Mouse (Mus musculus) hindbrain, embryonic 12.5 days (tissue): ENCODE data around the gene Cnn1. TPM values are rescaled to one million over a fixed set of nuclear protein-coding genes. Genes with fewer than 3 reads are reported as not detected.
"Not testable (repeated sequence)": the region's sequence is repeated elsewhere in the genome, so short reads cannot be mapped to it uniquely, and the experiment has no call there.

Experiments used
- ATAC-seq: fragments of 200-750 bp; cut with Nextera tagmentation; 2 replicates; pipeline ENCODE4 v1.8.0; 2017; ENCODE audit warnings: moderate TSS enrichment; ENCODE audit not compliant: low FRiP score
- H3K27ac ChIP-seq: fragments of 300-500 bp; sonication (generic); 2 replicates; pipeline ENCODE4 v1.5.1; 2016; ENCODE audit warnings: mild to moderate bottlenecking
- H3K27me3 ChIP-seq: fragments of 300-500 bp; sonication (generic); 2 replicates; pipeline ENCODE4 v1.6.1; 2016; ENCODE audit warnings: mild to moderate bottlenecking
- H3K36me3 ChIP-seq: fragments of 300-500 bp; sonication (generic); 2 replicates; pipeline ENCODE4 v1.6.1; 2016; ENCODE audit warnings: mild to moderate bottlenecking
- H3K4me1 ChIP-seq: fragments of 300-500 bp; sonication (generic); 2 replicates; pipeline ENCODE4 v1.6.1; 2016
- H3K4me2 ChIP-seq: fragments of 300-500 bp; sonication (generic); replicated peaks from 2 replicates; pipeline ENCODE4 v1.6.1; 2016; ENCODE audit warnings: mild to moderate bottlenecking
- H3K4me3 ChIP-seq: fragments of 300-500 bp; sonication (generic); 2 replicates; pipeline ENCODE4 v1.5.1; 2016; ENCODE audit warnings: mild to moderate bottlenecking
- H3K9ac ChIP-seq: fragments of 300-500 bp; sonication (generic); 2 replicates; pipeline ENCODE4 v1.6.1; 2016; ENCODE audit warnings: mild to moderate bottlenecking, moderate library complexity
- H3K9me3 ChIP-seq: fragments of 300-500 bp; sonication (generic); replicated peaks from 2 replicates; pipeline ENCODE4 v1.6.1; 2016; ENCODE audit warnings: mild to moderate bottlenecking
- WGBS: fragments of 180-500 bp; shearing (Covaris S2); methylation state at CpG from one replicate; pipeline ENCODE4 v1.1.7; 2016; 5-methylcytosine and 5-hydroxymethylcytosine counted together
- polyA plus RNA-seq: library from polyadenylated mRNA; unstranded; fragments of >200 nt; fragmentation: Nextera tagmentation; extraction: Ambion mirVana; gene quantifications from 2 replicates; pipeline ENCODE4 v1.2.1, GENCODE M21; 2016

The Cnn1 gene
- polyA plus RNA-seq, 1 experiment from 2014 or later, result 1.9 TPM

DNA sequence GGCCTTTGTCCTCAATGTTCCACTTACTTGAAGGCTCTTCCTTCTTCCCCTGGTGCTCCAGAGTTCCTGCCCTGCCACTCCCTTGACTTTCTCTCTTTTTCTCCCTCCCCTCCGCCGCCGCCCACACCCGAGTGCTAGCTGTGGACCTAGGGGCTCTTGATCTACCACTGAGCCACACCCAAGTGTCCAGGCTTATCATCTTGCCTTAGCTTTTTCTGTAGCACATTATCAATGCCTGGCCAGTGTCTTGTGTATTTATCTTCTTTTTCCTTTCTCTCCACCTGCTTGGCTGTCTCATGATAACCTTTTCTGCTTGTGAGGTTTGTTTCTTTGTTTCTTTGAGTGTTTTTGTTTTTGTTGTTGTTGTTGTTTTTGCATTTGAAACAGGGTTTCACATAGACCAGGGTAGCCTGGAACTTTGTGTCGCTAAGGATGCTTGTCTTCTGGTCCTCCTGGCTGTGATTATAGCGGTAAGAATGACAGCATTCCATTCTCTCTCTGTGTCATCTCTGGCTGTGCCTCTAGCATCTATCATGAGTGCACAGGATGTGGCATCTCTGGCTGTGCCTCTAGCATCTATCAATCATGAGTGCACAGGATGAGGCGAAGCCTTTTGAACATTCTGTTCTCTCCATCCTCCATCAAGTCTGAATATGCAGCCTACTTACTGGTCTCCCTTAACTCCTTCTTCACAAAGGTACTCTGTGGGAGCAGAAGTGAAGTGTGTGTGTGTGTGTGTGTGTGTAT lies 36.8 kb downstream of the Cnn1 start, which contains the start of gene Acp5:
Gene Acp5 (minus strand): TSS at position 68 of the 747 bp plus-strand sequence.
- no peak for ATAC-seq
- peaks cover 42% of the 10 kb centered on the region for H3K27me3 ChIP-seq
- no peak within 1 kb of the TSS for H3K27ac ChIP-seq

DNA sequence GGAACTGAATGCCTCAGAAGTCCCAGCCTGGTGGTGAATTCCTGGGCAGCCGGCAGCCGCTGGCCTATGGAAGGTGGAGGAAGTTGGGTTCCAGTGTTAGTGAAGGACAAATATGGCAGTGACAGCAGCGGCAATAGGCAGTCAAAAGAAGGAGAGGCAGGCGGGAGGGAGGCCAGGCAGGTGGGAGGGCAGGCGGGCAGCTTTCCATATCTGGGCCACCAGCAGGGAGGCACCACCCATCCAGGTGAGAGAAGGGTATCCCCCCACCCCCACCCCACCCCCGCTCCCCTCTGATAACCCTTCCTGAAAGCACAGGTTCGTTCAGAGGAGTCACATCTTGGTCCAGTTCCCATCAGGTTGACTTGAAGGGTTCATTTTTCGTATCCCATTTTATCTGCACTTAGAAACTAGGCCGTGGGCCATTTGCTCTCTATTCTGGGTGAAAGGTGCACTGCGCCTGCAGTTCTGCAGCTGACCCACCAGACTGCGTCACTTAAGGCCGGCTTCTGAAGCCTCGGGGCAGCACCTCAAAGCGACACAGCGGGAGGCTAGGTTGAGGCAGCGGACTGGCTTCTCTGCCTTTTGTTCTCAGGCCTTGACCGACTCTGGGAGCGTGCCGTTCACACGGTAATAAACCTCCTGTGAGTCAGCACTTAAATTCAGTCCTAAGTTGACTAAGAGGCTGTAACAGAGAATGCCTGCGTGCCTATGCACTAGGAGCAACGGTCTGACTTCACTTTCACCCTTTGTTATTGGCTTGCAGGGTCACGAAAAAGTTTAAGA lies 37.9 kb downstream of the Cnn1 start:
- WGBS, result 8% methylated on average over 21 of the region's 23 CpGs
- no peaks in the 10 kb centered on the region for H3K9me3 ChIP-seq
- H3K27ac ChIP-seq, result no peak overlapping the region
- 0 out of 2 replicates have a peak overlapping the region, but pooled peaks have one; percentile 8 for H3K9ac ChIP-seq
- no peaks in the 10 kb centered on the region for H3K36me3 ChIP-seq
- peaks cover 30% of the 10 kb centered on the region for H3K27me3 ChIP-seq
- H3K4me2 ChIP-seq, result no peak overlapping the region
- H3K4me1 ChIP-seq, result peaks cover 5% of the 10 kb centered on the region
- H3K4me3 ChIP-seq, result no peak overlapping the region
- no peak for ATAC-seq

More for the DNA sequence above, 36.8 kb downstream of the Cnn1 start, which contains the start of gene Acp5:
- H3K4me2 ChIP-seq, result no peak within 1 kb of the TSS
- H3K9me3 ChIP-seq, result no peaks in the 10 kb centered on the region
- H3K4me3 ChIP-seq, result no peak within 1 kb of the TSS
- no peaks in the 10 kb centered on the region for H3K36me3 ChIP-seq
- 74% methylated on average over 7 of the region's 7 CpGs for WGBS
- H3K4me1 ChIP-seq, result peaks cover 10% of the 10 kb centered on the region
- no peak within 1 kb of the TSS for H3K9ac ChIP-seq

DNA sequence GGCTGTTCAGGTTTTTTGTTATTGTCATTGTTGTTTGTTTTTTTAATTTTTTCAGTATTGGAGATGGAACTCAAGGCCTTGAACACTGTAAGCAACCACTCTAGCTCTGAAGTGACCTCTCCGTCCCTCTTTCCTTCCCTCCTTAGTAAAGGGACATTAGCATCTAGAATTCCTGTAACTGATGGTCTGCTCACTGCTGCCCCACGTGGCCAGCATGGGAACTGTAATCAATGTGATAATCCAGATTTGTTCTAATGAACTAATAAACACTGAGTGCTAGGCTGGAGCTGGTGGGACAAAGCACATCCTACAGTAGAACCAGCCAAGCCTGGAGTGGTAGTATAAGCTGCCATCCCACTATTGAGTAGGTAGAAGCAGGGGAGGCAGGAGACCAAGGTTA lies 39.5 kb downstream of the Cnn1 start:
- Histone ChIP-seq H3K27me3 (peaks cover 15% of the 10 kb centered on the region), H3K9ac (no peak overlapping the region), H3K9me3 (no peaks in the 10 kb centered on the region), H3K27ac (no peak overlapping the region), H3K4me1 (peaks cover 5% of the 10 kb centered on the region), H3K4me3 (no peak overlapping the region), H3K36me3 (no peaks in the 10 kb centered on the region), H3K4me2 (no peak overlapping the region)
- ATAC-seq, result no peak
- WGBS, result 29% methylated on average over 2 of the region's 2 CpGs

GRCm38 (mm10) chr9:22139746-22140145 lies 40.7 kb downstream of the Cnn1 start:
- no peak overlapping the region for H3K4me2 ChIP-seq
- ATAC-seq, result no peak
- no peaks in the 10 kb centered on the region for H3K9me3 ChIP-seq
- no peak overlapping the region for H3K9ac ChIP-seq
- H3K27me3 ChIP-seq, result peaks cover 14% of the 10 kb centered on the region
- H3K36me3 ChIP-seq, result no peaks in the 10 kb centered on the region
- H3K4me1 ChIP-seq, result peaks cover 5% of the 10 kb centered on the region
- 89% methylated on average over 5 of the region's 5 CpGs for WGBS
- no peak overlapping the region for H3K27ac ChIP-seq
- H3K4me3 ChIP-seq, result no peak overlapping the region

DNA sequence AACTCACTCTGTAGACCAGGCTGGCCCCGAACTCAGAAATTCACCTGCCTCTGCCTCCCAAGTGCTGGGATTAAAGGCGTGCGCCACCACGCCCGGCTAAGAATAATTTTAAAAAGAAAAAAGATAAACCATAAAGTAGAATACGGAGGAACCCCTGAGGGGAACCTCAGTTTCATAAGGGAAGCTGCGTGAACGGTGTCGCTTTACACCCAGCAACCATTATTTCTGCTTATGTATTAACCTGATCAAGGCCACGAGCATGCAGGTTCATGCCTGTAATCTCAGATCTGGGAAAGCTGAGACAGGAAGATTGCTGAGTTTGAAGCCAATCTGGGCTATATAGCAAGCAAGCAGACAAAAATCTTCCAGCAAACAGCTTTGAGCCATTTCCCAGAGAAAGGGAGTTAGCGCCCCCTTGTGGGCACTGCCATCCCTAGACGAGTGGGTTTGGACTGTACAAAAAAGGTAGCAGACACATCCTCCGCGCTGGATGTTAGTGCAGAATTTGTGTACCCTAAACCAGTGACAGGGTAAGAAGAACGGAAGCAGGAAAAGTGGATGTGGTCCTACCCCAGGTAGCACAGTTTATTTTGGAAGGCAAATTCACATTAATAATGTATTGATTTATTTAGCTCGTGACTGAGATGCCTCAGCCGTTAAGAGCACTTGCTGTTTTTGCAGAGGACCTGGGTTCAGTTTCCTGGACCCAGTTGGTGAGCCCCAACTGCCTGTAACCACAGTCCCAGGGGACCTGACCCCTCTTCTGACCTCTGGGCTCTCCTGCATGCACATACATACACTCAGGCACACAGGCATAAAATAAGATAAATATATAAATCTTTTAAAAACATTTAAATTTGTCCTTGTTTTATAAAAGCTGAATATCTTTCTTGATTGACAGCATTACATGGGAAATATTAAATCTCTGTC lies 44.4 kb downstream of the Cnn1 start:
- Histone ChIP-seq H3K4me3 (no peak overlapping the region), H3K4me1 (no peaks in the 10 kb centered on the region), H3K27me3 (no peaks in the 10 kb centered on the region), H3K9me3 (peaks cover 3% of the 10 kb centered on the region; the same call in 1 of the 2 replicates), H3K27ac (no peak overlapping the region), H3K9ac (no peak overlapping the region), H3K36me3 (no peaks in the 10 kb centered on the region), H3K4me2 (no peak overlapping the region)
- WGBS, result 57% methylated on average over 17 of the region's 17 CpGs
- peak; percentile 54; the same call in 1 of the 2 replicates for ATAC-seq

DNA sequence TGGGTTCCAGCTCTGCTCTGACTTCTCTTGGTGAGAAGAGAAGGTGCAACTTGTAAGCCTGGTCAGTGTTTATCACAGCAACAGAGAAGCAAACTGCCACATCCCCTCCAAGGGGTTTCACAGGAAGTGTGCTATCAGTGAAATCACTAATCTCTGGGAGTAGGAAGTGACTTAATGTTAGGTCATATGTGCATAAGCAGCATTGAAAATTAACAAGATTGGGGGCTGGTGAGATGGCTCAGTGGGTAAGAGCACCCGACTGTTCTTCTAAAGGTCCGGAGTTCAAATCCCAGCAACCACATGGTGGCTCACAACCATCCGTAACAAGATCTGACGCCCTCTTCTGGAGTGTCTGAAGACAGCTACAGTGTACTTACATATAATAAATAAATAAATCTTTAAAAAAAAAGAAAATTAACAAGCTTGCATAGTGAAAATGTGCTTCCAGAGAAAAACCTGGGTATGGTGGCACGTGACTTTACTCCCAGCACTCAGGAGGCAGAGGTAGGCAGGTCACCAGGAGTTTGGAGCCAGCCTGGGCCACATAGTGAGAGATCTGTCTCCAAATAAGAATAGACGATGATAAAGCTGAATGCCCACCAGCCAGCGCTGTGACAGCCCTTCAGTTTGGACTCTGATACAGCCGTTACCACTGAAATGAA lies 45.4 kb downstream of the Cnn1 start:
- Histone ChIP-seq H3K4me3 (no peak overlapping the region), H3K27me3 (no peaks in the 10 kb centered on the region), H3K4me1 (no peaks in the 10 kb centered on the region), H3K4me2 (no peak overlapping the region), H3K9ac (no peak overlapping the region), H3K27ac (no peak overlapping the region), H3K36me3 (no peaks in the 10 kb centered on the region), H3K9me3 (peaks cover 5% of the 10 kb centered on the region)
- no peak for ATAC-seq
- 81% methylated on average over 8 of the region's 8 CpGs for WGBS

DNA sequence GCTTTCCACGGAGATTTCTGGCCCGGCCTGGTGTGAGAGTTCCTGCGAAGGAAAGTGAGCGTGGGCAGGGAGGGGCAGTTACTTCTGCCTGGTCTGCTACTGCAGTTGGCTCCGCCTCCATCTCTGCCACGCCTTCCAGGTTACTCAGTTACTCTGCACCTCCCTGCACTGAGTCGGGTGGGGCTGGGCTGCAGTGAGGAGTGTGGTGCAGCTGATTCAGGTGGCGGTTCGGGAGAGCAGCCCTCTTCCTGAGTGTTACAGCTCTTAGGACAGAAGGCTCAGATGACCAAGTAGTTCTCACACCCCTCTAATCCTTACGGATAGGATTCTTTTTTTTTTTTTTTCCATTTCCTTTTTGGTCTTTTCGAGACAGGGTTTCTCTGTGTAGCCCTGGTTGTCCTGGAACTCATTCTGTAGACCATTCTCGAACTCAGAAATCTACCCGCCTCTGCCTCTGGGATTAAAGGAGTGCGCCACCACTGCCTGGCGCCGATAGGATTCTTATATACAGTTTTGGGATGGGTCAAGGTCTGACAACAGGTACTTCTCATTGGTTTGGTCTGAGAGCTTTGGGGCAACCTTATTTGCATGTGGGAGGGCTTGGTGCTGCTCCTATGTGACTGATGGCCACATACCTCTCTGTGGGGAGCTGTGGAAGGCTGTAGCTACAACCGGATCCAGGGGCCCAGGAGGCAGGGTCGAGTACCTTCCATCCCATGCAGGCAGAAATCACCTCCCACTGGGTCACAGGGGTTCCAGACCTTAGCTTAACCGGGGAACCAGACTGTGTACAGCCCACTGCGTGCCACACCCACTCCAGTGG lies 50.6 kb downstream of the Cnn1 start:
- H3K36me3 ChIP-seq, result no peaks in the 10 kb centered on the region
- ATAC-seq, result no peak
- H3K27ac ChIP-seq, result no peak overlapping the region
- H3K9me3 ChIP-seq, result peaks cover 6% of the 10 kb centered on the region
- no peak overlapping the region for H3K4me3 ChIP-seq
- H3K9ac ChIP-seq, result no peak overlapping the region
- no peaks in the 10 kb centered on the region for H3K27me3 ChIP-seq
- H3K4me2 ChIP-seq, result no peak overlapping the region
- 78% methylated on average over 20 of the region's 20 CpGs for WGBS
- no peaks in the 10 kb centered on the region for H3K4me1 ChIP-seq

GRCm38 (mm10) chr9:22150249-22150693 lies 51.3 kb downstream of the Cnn1 start:
- H3K27me3 ChIP-seq, H3K27ac ChIP-seq, H3K9me3 ChIP-seq, H3K4me2 ChIP-seq, H3K4me1 ChIP-seq, H3K9ac ChIP-seq, ATAC-seq, H3K4me3 ChIP-seq, H3K36me3 ChIP-seq: not testable (repeated sequence)
- 86% methylated on average over 7 of the region's 7 CpGs for WGBS

DNA sequence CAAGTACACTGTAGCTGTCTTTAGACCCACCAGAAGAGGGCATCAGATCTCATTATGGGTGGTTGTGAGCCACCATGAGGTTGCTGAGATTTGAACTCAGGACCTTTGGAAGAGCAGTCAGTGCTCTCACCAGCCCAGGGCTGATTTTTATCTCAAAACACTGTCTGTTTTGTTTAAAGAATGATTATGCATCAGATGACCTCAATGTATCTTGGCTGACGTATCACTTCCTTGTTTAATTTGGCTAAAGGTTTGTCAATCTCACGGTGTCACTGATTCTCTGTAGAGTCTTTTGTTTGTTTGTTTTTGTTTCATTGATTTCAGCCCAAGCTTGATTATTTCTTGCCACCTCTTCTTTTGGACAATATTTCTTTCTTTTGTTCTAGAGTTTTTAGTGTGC lies 51.9 kb downstream of the Cnn1 start:
- Histone ChIP-seq H3K36me3 (no peaks in the 10 kb centered on the region), H3K4me2 (no peak overlapping the region), H3K9me3 (peaks cover 6% of the 10 kb centered on the region), H3K9ac (no peak overlapping the region), H3K4me1 (no peaks in the 10 kb centered on the region), H3K27ac (no peak overlapping the region), H3K27me3 (no peaks in the 10 kb centered on the region), H3K4me3 (no peak overlapping the region)
- ATAC-seq, result no peak
- WGBS, result 88% methylated on average over 2 of the region's 2 CpGs

GRCm38 (mm10) chr9:22153810-22154209 lies 54.8 kb downstream of the Cnn1 start:
- H3K36me3 ChIP-seq, result peaks cover 8% of the 10 kb centered on the region; the same call in 1 of the 2 replicates
- ATAC-seq, result no peak
- 90% methylated on average over 3 of the region's 3 CpGs for WGBS
- no peak overlapping the region for H3K4me3 ChIP-seq
- no peak overlapping the region for H3K27ac ChIP-seq
- peaks cover 9% of the 10 kb centered on the region for H3K4me1 ChIP-seq
- no peaks in the 10 kb centered on the region; the same call in 1 of the 2 replicates for H3K27me3 ChIP-seq
- no peak overlapping the region for H3K9ac ChIP-seq
- H3K4me2 ChIP-seq, result no peak overlapping the region
- peaks cover 3% of the 10 kb centered on the region; the same call in 1 of the 2 replicates for H3K9me3 ChIP-seq

GRCm38 (mm10) chr9:22155614-22156013 lies 56.6 kb downstream of the Cnn1 start:
- 0 out of 2 replicates have a peak overlapping the region, but pooled peaks have one; percentile 2 for H3K4me2 ChIP-seq

More at GRCm38 (mm10) chr9:22155614-22156013, 56.6 kb downstream of the Cnn1 start:
- H3K9ac ChIP-seq, result no peak overlapping the region
- no peaks in the 10 kb centered on the region; the same call in 1 of the 2 replicates for H3K27me3 ChIP-seq
- peaks cover 9% of the 10 kb centered on the region for H3K4me1 ChIP-seq
- no peak overlapping the region for H3K27ac ChIP-seq
- peaks cover 10% of the 10 kb centered on the region; the same call in 1 of the 2 replicates for H3K36me3 ChIP-seq
- WGBS, result 25% methylated on average over 10 of the region's 10 CpGs
- ATAC-seq, result no peak
- H3K4me3 ChIP-seq, result no peak overlapping the region
- no peaks in the 10 kb centered on the region for H3K9me3 ChIP-seq
